Mouse (Mus musculus) retina, embryonic 14.5 days (tissue): ENCODE results near the gene Gm9844.
A peak's percentile ranks its signal among the peaks of the same experiment; 100 is the strongest.
"Not testable (repeated sequence)": the region's sequence is repeated elsewhere in the genome, so short reads cannot be mapped to it uniquely, and the experiment has no call there.

ENCODE experiments used
- DNase-seq: peaks from one replicate; pipeline ENCODE4 v3.0.0-alpha.2; 2015; ENCODE audit warnings: low spot score

The Gm9844 gene

DNA sequence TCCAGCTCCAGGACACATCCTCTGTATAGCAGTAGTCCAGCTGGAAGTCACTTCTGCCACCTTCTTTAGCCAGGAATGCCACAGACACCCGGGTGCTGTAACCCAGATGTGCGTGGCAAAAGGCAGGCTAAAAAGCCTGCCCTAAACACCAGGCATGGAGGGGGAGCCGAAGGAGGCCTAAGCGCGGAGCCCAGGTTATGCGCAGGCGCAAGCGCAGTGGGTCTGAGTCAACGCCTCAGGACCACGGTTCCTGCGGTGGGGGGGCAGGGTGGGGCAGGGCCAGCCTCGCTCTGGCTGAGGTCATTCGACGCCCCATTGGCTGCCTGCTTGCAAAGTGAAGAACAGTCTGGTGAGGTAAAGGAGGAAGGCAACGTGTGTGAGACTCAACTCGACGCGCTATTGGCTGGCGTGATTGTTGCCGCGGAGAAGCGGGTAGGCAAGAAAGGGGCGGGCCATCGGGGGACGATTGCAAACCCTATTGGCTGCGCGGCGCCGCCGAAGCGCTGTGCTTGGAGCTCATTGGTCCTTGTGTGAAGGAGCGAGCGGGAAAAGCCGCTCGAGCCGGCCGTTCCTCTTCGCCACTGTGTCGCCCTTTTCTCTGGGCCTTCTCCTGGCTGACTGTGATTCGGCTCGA is 7.6 kb downstream of the Gm9844 start, which contains the start of the genes Lypd4 and Dmrtc2:
Lypd4 (minus strand) TSS at position 410 of the 634 bp plus-strand sequence.
Dmrtc2 (plus strand) TSS at position 526 of the 634 bp plus-strand sequence.
- DNase-seq, result no peak

GRCm38 (mm10) chr7:24877588-24877987 is 15.6 kb downstream of the Gm9844 start:
- DNase-seq, result no peak

DNA sequence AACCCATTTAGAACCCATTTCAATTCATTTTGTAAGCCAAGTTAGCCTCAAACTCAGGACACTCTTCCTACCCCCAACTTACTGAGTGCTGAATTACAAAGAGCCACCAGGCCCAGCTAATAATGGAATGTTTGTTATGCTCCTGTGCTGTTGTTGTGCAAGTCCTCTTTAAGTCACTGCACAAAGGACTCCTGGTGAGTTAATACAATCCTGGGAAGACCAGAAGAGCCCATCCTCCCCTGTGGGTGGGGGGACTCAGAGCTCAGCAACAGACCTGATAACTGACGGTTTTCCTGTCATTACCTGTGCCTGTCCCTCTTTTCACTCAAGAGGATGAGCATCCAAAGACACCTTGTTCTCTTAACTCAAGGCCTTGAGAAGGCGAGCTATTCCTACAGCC is 17.6 kb downstream of the Gm9844 start:
- DNase-seq, result no peak

DNA sequence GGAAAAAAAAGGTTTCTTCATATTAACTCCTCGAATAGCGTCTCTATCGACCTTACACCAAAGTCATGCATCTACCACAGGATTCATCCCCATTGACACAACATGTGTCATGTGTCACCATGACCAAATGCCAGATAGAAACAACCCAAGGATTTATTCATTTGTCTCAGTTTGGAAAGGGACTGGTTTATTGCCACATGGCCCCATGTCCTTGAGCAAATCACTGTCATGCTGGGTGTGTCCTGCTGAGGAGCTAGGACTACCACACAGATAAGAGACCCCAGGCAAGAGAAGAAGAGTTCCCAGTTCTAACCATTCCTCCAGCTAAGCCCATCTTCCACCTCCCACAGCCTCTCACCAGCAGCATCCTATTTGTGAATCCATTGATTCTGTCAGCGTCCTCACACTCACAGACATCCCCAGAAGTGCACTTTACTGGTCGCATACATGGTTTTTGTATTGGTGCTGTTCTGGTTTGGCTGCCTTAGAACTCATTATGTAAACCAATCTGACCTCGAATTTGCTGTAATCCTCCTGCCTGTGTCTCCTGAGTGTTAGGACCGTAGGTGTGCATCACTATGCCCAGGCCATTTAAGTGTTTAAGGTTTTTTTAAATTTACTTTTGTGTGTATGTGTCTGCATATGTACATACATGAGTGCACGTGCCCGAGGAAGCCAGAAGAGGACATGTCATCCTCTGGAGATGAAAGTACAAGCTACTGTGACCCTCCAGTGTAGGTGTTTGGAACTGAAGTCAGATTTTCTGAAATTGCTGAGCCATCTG is 20.6 kb downstream of the Gm9844 start:
- no peak for DNase-seq

DNA sequence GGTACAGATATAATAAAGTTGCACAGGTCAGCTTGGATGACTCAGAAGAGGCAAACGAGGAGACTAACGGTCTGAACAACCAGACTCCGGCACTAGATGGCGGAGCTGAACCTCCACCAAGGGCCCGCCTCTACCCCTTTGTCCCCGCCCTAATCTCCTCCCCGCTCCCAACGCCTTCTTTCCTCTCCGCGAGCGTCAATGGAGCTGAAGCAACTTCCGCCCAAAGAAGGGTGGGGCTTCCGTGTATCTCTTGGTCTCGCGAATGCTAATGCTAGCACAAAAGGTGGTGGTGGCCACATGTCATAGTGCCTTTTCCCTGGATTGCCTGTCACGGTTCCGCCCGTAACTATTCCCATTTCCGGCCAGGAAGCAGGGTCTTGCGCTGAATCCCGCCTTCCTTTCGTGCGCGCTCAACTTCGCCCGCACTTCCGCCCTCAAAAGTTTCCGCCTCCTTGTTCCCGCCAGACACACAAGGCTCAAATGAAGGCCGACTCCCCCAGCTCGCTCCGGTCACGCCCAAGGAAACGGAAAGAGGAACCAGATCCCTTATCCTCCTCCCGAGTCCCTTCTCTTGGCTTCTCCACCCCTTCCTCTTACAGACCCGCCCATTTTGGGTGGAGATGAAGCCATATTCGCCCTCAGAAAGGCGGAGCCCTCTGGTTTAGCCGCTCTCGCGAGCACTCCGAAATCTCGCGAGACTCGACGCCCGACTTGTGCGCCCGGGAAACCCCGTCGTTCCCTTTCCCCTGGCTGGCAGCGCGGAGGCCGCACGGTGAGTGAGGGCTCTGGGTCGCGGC is 22.1 kb downstream of the Gm9844 start, which contains the start of gene Rps19:
Rps19 (plus strand) TSS at position 476 of the 797 bp plus-strand sequence.
- peak; percentile 99 for DNase-seq

DNA sequence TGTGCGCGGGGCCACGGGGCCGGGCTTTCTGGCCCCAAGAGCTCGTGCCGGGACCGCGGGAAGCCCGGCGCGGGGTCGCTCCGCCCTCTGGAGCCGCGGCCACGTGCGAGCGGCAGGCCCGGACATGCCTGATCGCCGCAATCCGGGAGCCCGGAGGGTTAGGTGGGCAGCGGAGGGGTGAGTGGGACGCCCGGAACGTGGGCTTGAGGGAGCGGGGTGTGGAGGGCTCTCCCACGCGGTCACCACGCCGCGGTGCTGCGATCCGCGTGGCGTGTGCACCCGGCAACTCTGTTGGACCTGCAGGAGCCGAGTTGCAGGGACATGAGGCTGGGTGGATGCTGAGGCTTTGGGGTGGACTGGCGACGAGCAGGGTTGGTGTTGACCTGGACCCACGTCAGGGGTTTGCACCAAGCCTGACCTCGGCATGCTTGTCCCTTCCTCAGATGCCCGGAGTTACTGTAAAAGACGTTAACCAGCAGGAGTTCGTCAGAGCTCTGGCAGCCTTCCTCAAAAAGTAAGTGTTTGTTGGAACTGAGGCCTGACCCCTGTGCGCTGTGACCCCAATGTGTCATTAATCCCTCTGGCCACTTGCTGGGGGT is 22.8 kb downstream of the Gm9844 start:
- DNase-seq, result no peak

DNA sequence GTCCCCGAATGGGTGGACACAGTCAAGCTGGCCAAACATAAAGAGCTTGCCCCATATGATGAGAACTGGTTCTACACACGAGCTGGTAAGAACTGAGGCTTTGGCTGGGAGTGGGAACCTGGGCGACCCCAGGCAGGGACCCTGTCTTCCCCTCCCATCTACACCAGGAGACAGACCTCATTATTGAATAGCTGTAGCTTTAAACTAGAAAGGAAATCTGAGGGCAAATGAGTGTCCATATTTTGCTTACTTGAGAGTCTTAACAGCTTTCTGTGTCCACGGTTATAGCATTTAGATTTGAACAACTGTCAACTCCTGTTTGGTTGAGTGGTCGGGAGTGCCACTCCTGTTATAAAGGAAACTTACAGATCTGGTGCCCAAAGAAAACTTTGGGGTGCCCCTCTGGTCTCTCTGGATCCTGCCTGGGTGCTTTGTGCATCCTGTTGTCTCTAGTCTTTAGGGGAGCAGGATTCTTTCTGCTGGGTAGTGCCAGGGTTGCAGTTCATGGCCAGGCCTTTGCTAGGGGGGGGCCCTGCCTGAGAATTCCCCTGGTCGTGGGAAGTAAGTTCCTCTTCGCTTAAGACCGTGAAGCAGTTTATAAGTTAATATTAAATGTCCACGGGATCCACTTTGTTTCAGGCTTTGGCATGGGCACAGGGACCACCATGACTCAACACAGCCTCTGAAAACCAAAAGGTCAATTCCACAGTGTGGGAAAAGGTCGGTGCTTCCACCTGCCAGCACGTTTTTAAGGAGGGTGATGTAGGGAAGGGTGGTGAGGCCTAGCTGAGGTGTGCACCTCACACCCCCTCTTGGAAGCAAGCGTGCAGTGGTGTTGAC is 23.7 kb downstream of the Gm9844 start:
- DNase-seq, result no peak

GRCm38 (mm10) chr7:24886308-24886633 is 24.3 kb downstream of the Gm9844 start:
- no peak for DNase-seq

GRCm38 (mm10) chr7:24887096-24887495 is 25.1 kb downstream of the Gm9844 start:
- DNase-seq, result no peak

- no peak for DNase-seq
These were observed 27.6 kb downstream of the Gm9844 start for GRCm38 (mm10) chr7:24889431-24890220.

DNA sequence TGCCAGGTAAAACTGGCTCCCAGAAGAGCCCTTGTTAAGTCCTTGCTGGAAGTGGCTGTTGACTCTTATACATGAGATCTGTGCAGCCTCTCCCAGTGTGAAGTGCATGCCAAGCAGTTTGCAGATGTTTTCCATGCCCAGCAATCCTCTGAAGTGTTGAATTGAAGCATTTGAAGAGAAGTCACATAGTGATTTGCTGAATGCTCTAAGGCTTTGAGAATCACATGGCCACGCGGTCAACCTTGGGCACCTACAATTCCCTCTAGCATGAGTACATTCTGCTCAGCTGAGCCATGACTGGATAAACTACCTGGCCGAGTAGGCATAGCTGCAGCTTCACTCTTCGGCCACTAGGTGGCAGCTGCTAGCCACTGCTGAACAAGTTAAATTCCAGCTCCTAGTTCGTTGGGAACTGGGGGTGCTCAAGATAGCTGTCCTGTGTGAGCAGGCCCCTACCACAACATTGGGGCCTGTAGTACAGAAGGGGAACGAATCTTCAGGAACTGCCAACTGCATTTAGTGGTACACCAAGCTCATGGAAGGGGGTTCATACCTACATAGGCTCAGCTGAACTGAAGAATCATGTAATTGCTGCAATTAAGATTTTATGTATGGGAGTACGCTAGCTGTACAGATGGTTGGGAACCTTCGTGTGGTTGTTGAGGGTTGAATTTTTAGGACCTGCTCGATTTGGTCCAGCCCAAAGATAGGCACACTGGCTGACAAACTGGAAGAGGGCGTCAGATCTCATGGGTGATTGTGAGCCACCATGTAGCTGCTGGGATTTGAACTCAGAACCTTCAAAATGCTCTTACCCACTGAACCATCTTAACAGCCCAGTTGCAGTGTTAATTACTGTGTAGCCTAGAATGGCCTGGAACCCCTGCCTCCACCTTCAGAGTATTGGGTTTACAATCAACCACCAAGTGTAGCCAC is 28.5 kb downstream of the Gm9844 start:
- DNase-seq, result peak; percentile 88

DNA sequence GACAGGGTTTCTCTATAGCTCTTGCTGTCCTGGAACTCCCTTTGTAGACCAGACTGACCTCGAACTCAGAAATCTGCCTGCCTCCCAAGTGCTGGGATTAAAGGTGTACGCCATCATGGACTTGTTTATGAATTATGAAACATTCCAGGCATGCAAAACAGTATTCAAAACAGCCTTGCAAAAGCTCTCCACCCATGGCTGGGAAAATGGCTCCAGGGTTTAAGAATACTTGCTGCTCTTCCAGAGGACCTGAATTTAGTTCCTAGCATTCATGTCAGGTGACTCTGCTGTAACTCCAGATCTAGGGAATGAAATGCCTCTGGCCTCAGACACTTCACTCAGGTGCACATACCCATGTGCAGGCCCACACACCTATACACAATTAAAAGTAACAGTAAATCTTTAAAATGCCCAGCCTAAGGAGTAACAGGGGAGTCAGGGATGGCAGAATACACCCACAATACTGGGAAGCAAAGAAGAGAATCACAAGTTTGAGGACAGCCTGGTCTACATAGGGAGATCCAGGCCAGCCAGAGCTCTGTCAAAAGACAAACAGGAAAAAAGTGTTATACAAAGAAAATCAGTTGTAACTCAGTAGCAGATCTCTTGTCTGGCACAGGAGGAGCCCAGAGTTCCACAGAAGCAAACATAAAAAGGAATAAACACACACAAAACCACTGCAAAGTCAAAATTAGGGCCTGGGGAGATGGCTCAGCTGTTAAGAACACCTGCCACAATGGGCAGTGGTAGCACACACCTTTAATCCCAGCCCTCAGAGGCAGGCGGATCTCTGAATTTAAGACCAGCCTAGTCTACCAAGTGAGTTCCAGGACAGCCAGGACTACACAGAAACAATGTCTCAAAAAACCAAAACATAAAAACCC is 29.5 kb downstream of the Gm9844 start:
- no peak for DNase-seq

DNA sequence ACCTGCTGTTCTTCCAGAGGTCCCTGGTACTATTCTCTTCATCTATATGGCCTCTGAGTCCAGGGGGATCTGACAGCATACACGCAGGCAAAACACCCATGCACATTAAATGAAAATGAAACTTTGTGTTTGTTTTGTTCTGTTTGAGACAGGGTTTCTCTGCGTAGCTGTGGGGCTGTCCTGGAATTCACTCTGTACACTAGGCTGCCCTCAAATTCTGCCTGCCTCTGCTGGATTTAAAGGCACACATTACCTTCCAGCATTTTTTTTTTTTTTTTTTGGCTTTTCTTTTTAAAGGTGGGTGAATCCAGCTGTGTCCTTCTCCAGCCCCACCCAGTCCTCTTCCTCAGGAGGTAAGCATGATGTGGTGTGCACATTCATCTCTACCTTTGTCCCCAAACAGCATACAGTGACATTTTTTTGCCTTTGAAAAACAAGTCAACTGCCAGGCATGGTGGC is 30.1 kb downstream of the Gm9844 start:
- DNase-seq, result no peak

DNA sequence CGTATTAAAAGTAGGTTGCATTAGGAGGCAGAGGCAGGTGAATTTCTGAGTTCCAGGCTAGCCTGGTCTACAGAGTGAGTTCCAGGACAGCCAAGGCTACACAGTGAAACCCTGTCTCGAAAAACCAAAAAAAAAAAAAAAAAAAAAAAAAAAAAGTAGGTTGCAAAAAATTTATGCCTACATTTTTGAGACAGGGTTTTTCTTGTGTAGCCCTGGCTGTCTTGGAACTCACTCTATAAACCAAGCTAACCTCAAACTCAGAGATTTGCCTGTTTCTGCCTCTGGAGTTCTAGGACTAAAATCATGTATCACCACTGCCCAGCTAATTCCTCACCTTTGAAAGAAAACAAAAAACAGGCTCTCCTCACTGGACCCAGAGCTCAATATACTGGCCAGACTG is 33.7 kb downstream of the Gm9844 start:
- not testable (repeated sequence) for DNase-seq

- no peak for DNase-seq
These were observed 34.3 kb downstream of the Gm9844 start for GRCm38 (mm10) chr7:24896269-24896668.

GRCm38 (mm10) chr7:24897224-24897623 is 35.2 kb downstream of the Gm9844 start, which contains the start of gene Cd79a:
Gene Cd79a (plus strand): TSS chr7:24897381.
- DNase-seq, result no peak

DNA sequence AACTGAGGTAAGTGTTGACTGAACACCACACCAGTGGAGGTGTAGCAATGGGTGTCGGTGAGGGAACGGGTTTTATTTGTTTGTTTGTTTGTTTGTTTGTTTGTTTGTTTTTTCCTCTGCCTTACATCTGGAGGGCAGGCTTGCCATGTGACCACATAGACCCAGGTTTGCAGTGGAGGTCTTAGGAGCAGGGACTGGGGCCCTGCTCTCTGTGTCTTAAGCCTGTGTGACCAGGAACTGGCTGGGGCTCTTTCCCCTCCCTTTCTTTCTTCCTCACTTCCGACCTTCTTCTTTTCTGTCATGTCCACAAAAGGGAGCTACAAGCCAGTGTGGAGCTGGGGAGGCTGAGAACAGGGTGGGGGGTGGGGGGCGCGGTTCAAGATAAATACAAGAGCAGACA is 35.9 kb downstream of the Gm9844 start:
- DNase-seq, result no peak

DNA sequence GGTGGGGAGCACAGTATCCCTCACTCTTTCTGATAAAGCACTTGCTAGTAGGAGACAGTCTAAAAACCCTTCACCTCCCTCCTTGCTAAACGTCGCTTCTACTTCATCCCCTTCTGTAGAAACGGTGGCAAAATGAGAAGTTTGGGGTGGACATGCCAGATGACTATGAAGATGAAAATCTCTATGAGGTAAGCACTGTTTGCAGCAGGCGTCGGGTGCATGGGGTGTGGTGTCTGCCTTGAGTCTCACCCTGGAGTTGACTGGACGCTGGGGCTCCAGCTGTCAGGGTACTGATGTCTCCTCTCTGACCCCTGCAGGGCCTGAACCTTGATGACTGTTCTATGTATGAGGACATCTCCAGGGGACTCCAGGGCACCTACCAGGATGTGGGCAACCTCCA is 39.1 kb downstream of the Gm9844 start:
- DNase-seq, result no peak
